Mouse (Mus musculus) CH12.LX (cell line): ENCODE results near the gene Kif3b. TPM values are rescaled to one million over a fixed set of nuclear protein-coding genes. Genes with fewer than 3 reads are reported as not detected.

Experiments used
- DNase-seq: peaks from one replicate; pipeline ENCODE4 v3.0.0-alpha.2; 2013; ENCODE audit errors: extremely low read depth
- H3K27ac ChIP-seq: 2 replicates; pipeline ENCODE4 v1.5.1; 2012; ENCODE audit warnings: low read depth, mild to moderate bottlenecking, control low read depth, moderate library complexity; ENCODE audit not compliant: insufficient read depth
- H3K27me3 ChIP-seq: replicated peaks from 2 replicates; pipeline ENCODE3; 2012; ENCODE audit warnings: inconsistent platforms
- H3K36me3 ChIP-seq, 2 experiments: replicated peaks in 1 of 2; 2 replicates each; pipeline versions ENCODE3 to v1.6.1; 2012; ENCODE audit warnings: inconsistent platforms in 1 of 2, low read length in 1 of 2, mild to moderate bottlenecking in 1 of 2, mixed read lengths in 1 of 2, moderate library complexity in 1 of 2; ENCODE audit not compliant: control insufficient read depth in 1 of 2, insufficient read depth in 1 of 2
- H3K4me1 ChIP-seq, 2 experiments: 2 replicates each; pipeline ENCODE4 v1.6.1; 2012; ENCODE audit warnings: inconsistent platforms in 1 of 2, moderate library complexity in 1 of 2; ENCODE audit not compliant: insufficient read depth in 2 of 2, control insufficient read depth in 1 of 2
- H3K4me2 ChIP-seq: 2 replicates; pipeline ENCODE4 v1.6.1; 2012; ENCODE audit warnings: low read depth, mild to moderate bottlenecking, control low read depth; ENCODE audit not compliant: poor library complexity, insufficient read depth, severe bottlenecking
- H3K4me3 ChIP-seq, 3 experiments: fragments of 150-350 bp in 1 of 3; sonication (generic) in 1 of 3; replicated peaks in 1 of 3; 2 replicates each; pipeline versions ENCODE3 to v1.5.1; 2011 to 2012; ENCODE audit warnings: low read depth in 2 of 3, low read length in 2 of 3, mild to moderate bottlenecking in 2 of 3, moderate library complexity in 2 of 3, control low read depth in 1 of 3, improper control_type of control experiment in 1 of 3, inconsistent platforms in 1 of 3, mixed read lengths in 1 of 3; ENCODE audit not compliant: poor library complexity in 1 of 3
- H3K79me2 ChIP-seq: replicated peaks from 2 replicates; pipeline ENCODE4 v1.6.1; 2012; ENCODE audit warnings: mild to moderate bottlenecking, moderate library complexity; ENCODE audit not compliant: control insufficient read depth, poor library complexity, insufficient read depth, severe bottlenecking; ENCODE audit errors: extremely low read depth
- H3K9ac ChIP-seq: 2 replicates; pipeline ENCODE4 v1.6.1; 2012; ENCODE audit warnings: low read depth, mild to moderate bottlenecking, control low read depth, moderate library complexity; ENCODE audit not compliant: insufficient read depth
- H3K9me3 ChIP-seq: replicated peaks from 2 replicates; pipeline ENCODE3; 2012; ENCODE audit warnings: low read length, inconsistent platforms, mixed read lengths
- BHLHE40 ChIP-seq: IDR thresholded peaks from 2 replicates; pipeline ENCODE4 v1.6.1; 2011; ENCODE audit warnings: mild to moderate bottlenecking, low read depth, low read length, improper control_type of control experiment
- CHD1 ChIP-seq: IDR thresholded peaks from 2 replicates; pipeline ENCODE4 v1.6.1; 2012; ENCODE audit warnings: low read depth, low read length, improper control_type of control experiment, inconsistent platforms
- CTCF ChIP-seq, 2 experiments: IDR thresholded peaks in 1 of 2; conservative IDR thresholded peaks in 1 of 2; 2 replicates each; pipeline ENCODE4 v1.5.1; 2011 to 2012; ENCODE audit warnings: low read depth in 2 of 2, low read length in 2 of 2, improper control_type of control experiment in 1 of 2, inconsistent platforms in 1 of 2, mild to moderate bottlenecking in 1 of 2, moderate library complexity in 1 of 2
- EP300 ChIP-seq: IDR thresholded peaks from 2 replicates; pipeline ENCODE4 v1.6.1; 2011; ENCODE audit warnings: low read length, improper control_type of control experiment
- GABPA ChIP-seq: IDR thresholded peaks from 2 replicates; pipeline ENCODE4 v1.6.1; 2012; ENCODE audit warnings: low read depth, low read length, improper control_type of control experiment, inconsistent platforms; ENCODE audit not compliant: insufficient replicate concordance
- HCFC1 ChIP-seq: IDR thresholded peaks from 2 replicates; pipeline ENCODE4 v1.6.1; 2012; ENCODE audit warnings: low read depth, mild to moderate bottlenecking, inconsistent platforms, low read length, improper control_type of control experiment
- IRF4 ChIP-seq: IDR thresholded peaks from 2 replicates; pipeline ENCODE4 v1.6.1; 2014; ENCODE audit warnings: low read depth, mild to moderate bottlenecking, inconsistent platforms, low read length, improper control_type of control experiment
- JUN ChIP-seq: IDR thresholded peaks from 2 replicates; pipeline ENCODE4 v1.6.1; 2011; ENCODE audit warnings: low read depth, mild to moderate bottlenecking, low read length, improper control_type of control experiment, moderate library complexity; ENCODE audit not compliant: insufficient read depth
- KAT2A ChIP-seq: IDR thresholded peaks from 2 replicates; pipeline ENCODE4 v1.6.1; 2012; ENCODE audit warnings: low read length, improper control_type of control experiment, inconsistent platforms; ENCODE audit not compliant: insufficient replicate concordance
- MAFK ChIP-seq: IDR thresholded peaks from 2 replicates; pipeline ENCODE4 v1.6.1; 2011; ENCODE audit warnings: low read length, improper control_type of control experiment; ENCODE audit not compliant: insufficient replicate concordance
- MEF2A ChIP-seq: IDR thresholded peaks from 2 replicates; pipeline ENCODE4 v1.6.1; 2014; ENCODE audit warnings: low read depth, mild to moderate bottlenecking, inconsistent platforms, low read length, improper control_type of control experiment, borderline replicate concordance
- MXI1 ChIP-seq: IDR thresholded peaks from 2 replicates; pipeline ENCODE4 v1.6.1; 2011; ENCODE audit warnings: mild to moderate bottlenecking, low read depth, low read length, improper control_type of control experiment
- NRF1 ChIP-seq: IDR thresholded peaks from 2 replicates; pipeline ENCODE4 v1.6.1; 2014; ENCODE audit warnings: low read depth, mild to moderate bottlenecking, inconsistent platforms, low read length, improper control_type of control experiment, moderate library complexity
- PAX5 ChIP-seq: IDR thresholded peaks from 2 replicates; pipeline ENCODE4 v1.6.1; 2012; ENCODE audit warnings: low read length, inconsistent platforms, mixed read lengths
- POLR2AphosphoS2 ChIP-seq: IDR thresholded peaks from 2 replicates; pipeline ENCODE4 v1.6.1; 2011; ENCODE audit warnings: low read depth, low read length, improper control_type of control experiment
- RAD21 ChIP-seq: IDR thresholded peaks from 2 replicates; pipeline ENCODE4 v1.6.1; 2011; ENCODE audit warnings: low read depth, mild to moderate bottlenecking, low read length, improper control_type of control experiment, moderate library complexity
- RCOR1 ChIP-seq: conservative IDR thresholded peaks from 2 replicates; pipeline ENCODE4 v1.6.1; 2012; ENCODE audit warnings: low read depth, mild to moderate bottlenecking, inconsistent platforms, low read length, improper control_type of control experiment
- SIN3A ChIP-seq: IDR thresholded peaks from 2 replicates; pipeline ENCODE4 v1.6.1; 2012; ENCODE audit warnings: low read length, improper control_type of control experiment, inconsistent platforms
- TBP ChIP-seq: conservative IDR thresholded peaks from 2 replicates; pipeline ENCODE4 v1.6.1; 2011; ENCODE audit warnings: low read depth, low read length, improper control_type of control experiment
- TCF12 ChIP-seq: IDR thresholded peaks from 2 replicates; pipeline ENCODE4 v1.6.1; 2014; ENCODE audit warnings: low read depth, mild to moderate bottlenecking, inconsistent platforms, low read length, improper control_type of control experiment
- UBTF ChIP-seq: IDR thresholded peaks from 2 replicates; pipeline ENCODE4 v1.6.1; 2012; ENCODE audit warnings: low read depth, mild to moderate bottlenecking, inconsistent platforms, low read length, improper control_type of control experiment, moderate library complexity
- USF1 ChIP-seq: IDR thresholded peaks from 2 replicates; pipeline ENCODE4 v1.6.1; 2014; ENCODE audit warnings: low read depth, mild to moderate bottlenecking, inconsistent platforms, low read length, improper control_type of control experiment
- ZC3H11A ChIP-seq: IDR thresholded peaks from 2 replicates; pipeline ENCODE4 v1.6.1; 2012; ENCODE audit warnings: low read depth, mild to moderate bottlenecking, inconsistent platforms, low read length, improper control_type of control experiment
- ZKSCAN1 ChIP-seq: IDR thresholded peaks from 2 replicates; pipeline ENCODE4 v1.6.1; 2012; ENCODE audit warnings: low read depth, inconsistent platforms, low read length, improper control_type of control experiment, borderline replicate concordance
- ZMIZ1 ChIP-seq: IDR thresholded peaks from 2 replicates; pipeline ENCODE4 v1.6.1; 2012; ENCODE audit warnings: low read depth, mild to moderate bottlenecking, inconsistent platforms, low read length, improper control_type of control experiment
- dilution Hi-C: fragments of 300-500 bp; cut with MboI; formaldehyde crosslinking; loops from 2 replicates; pipeline ENCODE4 v1.14.3; 2020; ENCODE audit warnings: low sequenced_read_pairs; ENCODE audit not compliant: extremely low pct_unique_long_range_greater_than_20kb, extremely low pct_ligation_motif_present
- in situ Hi-C: fragments of 300-500 bp; cut with MboI; formaldehyde crosslinking; loops from 3 replicates; pipeline ENCODE4 v1.14.3; 2019; ENCODE audit warnings: low sequenced_read_pairs, low pct_ligation_motif_present, low pct_unique_long_range_greater_than_20kb, mixed read lengths
- polyA plus RNA-seq: library from polyadenylated mRNA; unstranded; fragments of >175 nt; gene quantifications from 2 replicates; pipeline ENCODE4 v1.2.1, GENCODE M21; 2012; ENCODE audit warnings: low read depth; ENCODE audit not compliant: insufficient read length
- total RNA-seq, 2 experiments: library from RNA; depleted of rRNA; stranded (reverse); fragments of 300-350 nt in 1 of 2; fragments of >200 nt in 1 of 2; gene quantifications; 2 replicates each; pipeline ENCODE4 v1.2.3; 2012 to 2014

The Kif3b gene
- total and polyA plus RNA-seq, 3 experiments = 8.5 to 16.5 (median 10.6) TPM

DNA sequence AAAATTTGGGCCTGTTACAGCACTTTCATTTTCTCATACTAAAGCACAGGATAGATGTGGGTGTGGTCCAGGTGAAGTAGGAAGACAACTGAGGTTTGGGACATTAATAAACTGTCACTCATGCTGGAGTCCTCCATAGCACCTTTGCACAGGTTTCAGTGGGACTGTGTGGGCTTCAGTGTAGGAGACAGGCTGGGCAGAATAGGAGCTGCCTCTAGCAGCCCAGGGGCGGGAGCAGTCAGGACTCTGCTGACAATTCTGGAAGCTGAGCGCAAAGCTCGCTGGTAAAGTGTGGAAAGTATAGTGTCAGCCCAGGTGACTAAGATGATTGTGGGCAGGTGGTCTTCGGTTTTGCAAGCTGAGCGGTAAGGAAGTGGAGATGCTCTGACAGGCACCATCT, 9.9 kb downstream of the Kif3b start:
- no peak overlapping the region for H3K4me2 ChIP-seq
- TF ChIP-seq RCOR1 (no peak), CHD1 (no peak), SIN3A (no peak), MEF2A (no peak), KAT2A (no peak), ZC3H11A (no peak), GABPA (no peak)
- TF ChIP-seq, all 38 proteins: peak for 0
- in situ Hi-C loops = loop anchor here (10.0 kb wide), 1 partner anchor 94 kb away; no protein-coding TSS in a partner anchor
- H3K27me3 ChIP-seq = no peaks in the 10 kb centered on the region
- no peak overlapping the region for H3K27ac ChIP-seq
- dilution Hi-C loops = no loop called here
- no peak overlapping the region for H3K4me3 ChIP-seq
- no peaks in the 10 kb centered on the region for H3K79me2 ChIP-seq
- H3K4me1 ChIP-seq = peaks cover 11 to 45% of the 10 kb centered on the region in 2 experiments
- no peak for DNase-seq
- peaks cover 0 to 36% of the 10 kb centered on the region in 2 experiments for H3K36me3 ChIP-seq
- no peaks in the 10 kb centered on the region for H3K9me3 ChIP-seq
- H3K9ac ChIP-seq = no peak overlapping the region

DNA sequence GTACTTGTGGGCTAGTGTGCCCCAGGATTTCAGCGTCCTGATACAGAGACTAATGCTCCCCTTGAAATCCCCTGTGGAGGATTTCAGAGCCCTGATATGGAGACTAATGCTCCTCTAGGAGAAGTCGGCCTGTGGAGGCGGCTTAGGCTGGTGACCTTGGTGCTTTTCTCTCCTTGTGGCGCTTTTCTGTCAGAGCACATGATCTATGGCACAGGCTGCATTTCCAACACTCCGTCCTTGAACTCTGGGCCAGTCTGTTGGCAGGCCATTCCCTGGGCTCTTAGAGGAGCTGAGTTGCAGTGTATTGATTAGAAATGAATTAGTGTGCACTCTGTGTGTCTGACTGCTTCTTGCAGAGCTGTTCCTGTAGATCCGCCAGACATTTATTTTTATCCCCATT, 14.0 kb downstream of the Kif3b start:
- dilution Hi-C loops = no loop called here
- no peak overlapping the region for H3K27ac ChIP-seq
- peaks cover 0 to 11% of the 10 kb centered on the region in 2 experiments; a peak in 2 of 4 replicates for H3K4me1 ChIP-seq
- H3K9me3 ChIP-seq = no peaks in the 10 kb centered on the region
- H3K79me2 ChIP-seq = no peaks in the 10 kb centered on the region; the same call in 1 of the 2 replicates
- no peak overlapping the region for H3K9ac ChIP-seq
- TF ChIP-seq IRF4 (no peak), PAX5 (no peak), NRF1 (no peak), USF1 (no peak)
- TF ChIP-seq, all 38 proteins: peak for 0
- H3K4me3 ChIP-seq = no peak overlapping the region
- no peak overlapping the region for H3K4me2 ChIP-seq
- in situ Hi-C loops = loop anchor here (10.0 kb wide), 1 partner anchor 90 kb away; no protein-coding TSS in a partner anchor
- H3K36me3 ChIP-seq = peaks cover 0 to 26% of the 10 kb centered on the region in 2 experiments
- DNase-seq = no peak
- no peaks in the 10 kb centered on the region for H3K27me3 ChIP-seq

DNA sequence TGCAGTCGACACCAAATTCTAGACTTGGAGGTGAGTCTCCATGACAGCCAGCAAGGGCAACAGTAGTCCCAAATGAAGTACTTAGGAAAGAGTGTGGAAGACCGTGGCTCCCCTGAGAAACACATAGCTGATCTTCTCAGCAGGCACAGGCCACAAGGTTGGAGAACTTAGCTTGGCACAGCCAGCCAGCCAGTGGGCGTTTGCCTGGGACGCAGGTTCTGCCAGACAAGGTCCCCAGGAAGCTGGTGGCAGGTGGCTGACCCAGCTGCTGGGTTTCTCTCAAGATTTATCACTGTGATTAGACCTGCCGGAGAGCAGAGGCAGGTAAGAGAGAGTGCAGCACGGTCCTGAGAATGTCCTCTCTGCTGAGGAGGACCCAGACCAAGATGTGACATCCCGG, 17.4 kb downstream of the Kif3b start:
- no peak overlapping the region for H3K9ac ChIP-seq
- peaks cover 0 to 16% of the 10 kb centered on the region in 2 experiments; a peak in 2 of 4 replicates for H3K4me1 ChIP-seq
- no peak overlapping the region for H3K27ac ChIP-seq
- H3K4me2 ChIP-seq = no peak overlapping the region
- H3K27me3 ChIP-seq = no peaks in the 10 kb centered on the region
- no peak for DNase-seq
- no peaks in the 10 kb centered on the region for H3K9me3 ChIP-seq
- in situ Hi-C loops = loop anchor here (10.0 kb wide), 1 partner anchor 86 kb away; no protein-coding TSS in a partner anchor
- peaks cover 0 to 36% of the 10 kb centered on the region in 2 experiments for H3K36me3 ChIP-seq
- H3K4me3 ChIP-seq = no peak overlapping the region
- H3K79me2 ChIP-seq = no peaks in the 10 kb centered on the region; the same call in 1 of the 2 replicates
- dilution Hi-C loops = no loop called here
- no peak for TF ChIP-seq ZC3H11A
- TF ChIP-seq POLR2AphosphoS2 = no peak
- no peak for TF ChIP-seq UBTF
- TF ChIP-seq GABPA = no peak
- TF ChIP-seq ZMIZ1 = no peak
- TF ChIP-seq TBP = no peak
- TF ChIP-seq EP300 = no peak
- TF ChIP-seq ZKSCAN1 = no peak
- no peak for TF ChIP-seq BHLHE40
- no peak for TF ChIP-seq JUN
- TF ChIP-seq TCF12 = no peak
- TF ChIP-seq IRF4 = no peak
- TF ChIP-seq MXI1 = no peak
- TF ChIP-seq MEF2A = no peak
- no peak for TF ChIP-seq CHD1
- TF ChIP-seq HCFC1 = no peak
- TF ChIP-seq MAFK = no peak
- no peak for TF ChIP-seq CTCF (conservative IDR thresholded peaks at IDR 0.05 in 1 of 2, IDR thresholded peaks at IDR 0.05 in 1 of 2; ENCODE audit: low read depth in 2 of 2, low read length in 2 of 2)
- TF ChIP-seq RAD21 = no peak
